Mouse (Mus musculus): ENCODE results near the gene Mier1. TPM values are rescaled to one million over a fixed set of nuclear protein-coding genes. Genes with fewer than 3 reads are reported as not detected.
"Not testable (repeated sequence)": the region's sequence is repeated elsewhere in the genome, so short reads cannot be mapped to it uniquely, and the experiment has no call there.

Gene Mier1
- total RNA-seq, 2 experiments from 2014 or later = 31.1 to 35.6 TPM

GRCm38 (mm10) chr4:103146339-103146738, 32.1 kb downstream of the Mier1 start:
- DNase-seq (ENCODE audit: low spot score) = peak; percentile 12

GRCm38 (mm10) chr4:103151946-103152345, 37.8 kb downstream of the Mier1 start:
- intact Hi-C loops (cut with DNase I) = no loop called here

More at GRCm38 (mm10) chr4:103146339-103146738, 32.1 kb downstream of the Mier1 start:
- intact Hi-C loops (cut with DNase I) = loop anchor here (1.0 to 10.0 kb wide), 3 partner anchors 34 to 198 kb away; partner anchors contain the start of genes Mier1 and Wdr78

GRCm38 (mm10) chr4:103158781-103159180, 44.6 kb downstream of the Mier1 start:
- intact Hi-C loops (cut with DNase I) = no loop called here
- DNase-seq (ENCODE audit: low spot score) = no peak

More at GRCm38 (mm10) chr4:103151946-103152345, 37.8 kb downstream of the Mier1 start:
- DNase-seq (ENCODE audit: low spot score) = no peak

GRCm38 (mm10) chr4:103166198-103166597, 52.0 kb downstream of the Mier1 start:
- intact Hi-C loops (cut with DNase I) = not testable (repeated sequence)

GRCm38 (mm10) chr4:103171256-103171655, 57.1 kb downstream of the Mier1 start:
- intact Hi-C loops (cut with DNase I) = no loop called here
- DNase-seq (ENCODE audit: low spot score) = no peak

More at GRCm38 (mm10) chr4:103166198-103166597, 52.0 kb downstream of the Mier1 start:
- DNase-seq (ENCODE audit: low spot score) = not testable (repeated sequence)

GRCm38 (mm10) chr4:103173507-103173906, 59.3 kb downstream of the Mier1 start:
- intact Hi-C loops (cut with DNase I) = no loop called here
- DNase-seq (ENCODE audit: low spot score) = no peak

GRCm38 (mm10) chr4:103174001-103174400, 59.8 kb downstream of the Mier1 start:
- intact Hi-C loops (cut with DNase I) = no loop called here
- no peak for DNase-seq (ENCODE audit: low spot score)

GRCm38 (mm10) chr4:103177681-103178080, 63.5 kb downstream of the Mier1 start:
- no peak for DNase-seq (ENCODE audit: low spot score)
- intact Hi-C loops (cut with DNase I) = no loop called here

GRCm38 (mm10) chr4:103178635-103179318, 64.6 kb downstream of the Mier1 start:
- intact Hi-C loops (cut with DNase I) = no loop called here
- DNase-seq (ENCODE audit: low spot score) = peak; percentile 9

- no peak for DNase-seq (ENCODE audit: low spot score)
- intact Hi-C loops (cut with DNase I) = no loop called here
Observed at GRCm38 (mm10) chr4:103179581-103179980, 65.4 kb downstream of the Mier1 start.

- DNase-seq (ENCODE audit: low spot score) = no peak
- intact Hi-C loops (cut with DNase I) = no loop called here
Observed at GRCm38 (mm10) chr4:103180300-103180888, 66.2 kb downstream of the Mier1 start.

- DNase-seq (ENCODE audit: low spot score) = no peak
- intact Hi-C loops (cut with DNase I) = no loop called here
Observed at GRCm38 (mm10) chr4:103188786-103189640, 74.8 kb downstream of the Mier1 start.

- no peak for DNase-seq (ENCODE audit: low spot score)
- intact Hi-C loops (cut with DNase I) = no loop called here
Observed at GRCm38 (mm10) chr4:103192421-103192820, 78.2 kb downstream of the Mier1 start.

- intact Hi-C loops (cut with DNase I) = no loop called here
- DNase-seq (ENCODE audit: low spot score) = no peak
Observed at GRCm38 (mm10) chr4:103197401-103197800, 83.2 kb downstream of the Mier1 start.

GRCm38 (mm10) chr4:103199086-103199485, 84.9 kb downstream of the Mier1 start:
- DNase-seq (ENCODE audit: low spot score) = no peak

GRCm38 (mm10) chr4:103200046-103200445, 85.9 kb downstream of the Mier1 start:
- no peak for DNase-seq (ENCODE audit: low spot score)
- intact Hi-C loops (cut with DNase I) = no loop called here

More at GRCm38 (mm10) chr4:103199086-103199485, 84.9 kb downstream of the Mier1 start:
- intact Hi-C loops (cut with DNase I) = no loop called here

GRCm38 (mm10) chr4:103203646-103204045, 89.5 kb downstream of the Mier1 start:
- no peak for DNase-seq (ENCODE audit: low spot score)
- intact Hi-C loops (cut with DNase I) = no loop called here

GRCm38 (mm10) chr4:103208553-103208952, 94.4 kb downstream of the Mier1 start:
- no peak for DNase-seq (ENCODE audit: low spot score)
- intact Hi-C loops (cut with DNase I) = no loop called here

- intact Hi-C loops (cut with DNase I) = loop anchor here (5.0 to 10.0 kb wide), 2 partner anchors 97 to 131 kb away; no protein-coding TSS in a partner anchor
- no peak for DNase-seq (ENCODE audit: low spot score)
Observed at GRCm38 (mm10) chr4:103213859-103214497, 99.8 kb downstream of the Mier1 start.

- intact Hi-C loops (cut with DNase I) = loop anchor here (5.0 to 10.0 kb wide), 2 partner anchors 97 to 130 kb away; no protein-coding TSS in a partner anchor
- DNase-seq (ENCODE audit: low spot score) = peak; percentile 63
Observed at GRCm38 (mm10) chr4:103214498-103214924, 100.3 kb downstream of the Mier1 start.
